Mouse (Mus musculus) forebrain, embryonic 11.5 days (tissue): Measurements from ENCODE around the gene Ttc27. TPM values are rescaled to one million over a fixed set of nuclear protein-coding genes. Genes with fewer than 3 reads are reported as not detected.

Source experiments
- ATAC-seq: fragments of 200-750 bp; cut with Nextera tagmentation; replicated peaks from 2 replicates; pipeline ENCODE4 v1.8.0; 2017; ENCODE audit warnings: moderate TSS enrichment; ENCODE audit not compliant: low FRiP score
- DNase-seq: peaks from one replicate; pipeline ENCODE4 v3.0.0-alpha.2; 2017; ENCODE audit warnings: low spot score
- H3K27ac ChIP-seq: fragments of 300-500 bp; sonication (generic); 2 replicates; pipeline ENCODE4 v1.5.1; 2014; ENCODE audit warnings: low read depth, low read length
- H3K27me3 ChIP-seq: fragments of 300-500 bp; sonication (generic); 2 replicates; pipeline ENCODE4 v1.6.1; 2014; ENCODE audit warnings: mild to moderate bottlenecking, low read length, mixed read lengths; ENCODE audit not compliant: control insufficient read depth, insufficient read depth
- H3K36me3 ChIP-seq: fragments of 300-500 bp; sonication (generic); 2 replicates; pipeline ENCODE4 v1.6.1; 2014; ENCODE audit warnings: mild to moderate bottlenecking, low read length, moderate library complexity, mixed read lengths; ENCODE audit not compliant: control insufficient read depth, insufficient read depth
- H3K4me1 ChIP-seq: fragments of 300-500 bp; sonication (generic); replicated peaks from 2 replicates; pipeline ENCODE4 v1.6.1; 2014; ENCODE audit warnings: low read length, mixed read lengths; ENCODE audit not compliant: control insufficient read depth, insufficient read depth
- H3K4me2 ChIP-seq: fragments of 300-500 bp; sonication (generic); 2 replicates; pipeline ENCODE4 v1.6.1; 2014; ENCODE audit warnings: low read depth, mild to moderate bottlenecking, low read length, moderate library complexity, mixed read lengths; ENCODE audit not compliant: severe bottlenecking
- H3K4me3 ChIP-seq: fragments of 300-500 bp; sonication (generic); 2 replicates; pipeline ENCODE4 v1.5.1; 2014; ENCODE audit warnings: low read depth, low read length
- H3K9ac ChIP-seq: fragments of 300-500 bp; sonication (generic); 2 replicates; pipeline ENCODE4 v1.6.1; 2014; ENCODE audit warnings: low read length
- H3K9me3 ChIP-seq: fragments of 300-500 bp; sonication (generic); 2 replicates; pipeline ENCODE4 v1.6.1; 2016; ENCODE audit warnings: low read length, mixed read lengths; ENCODE audit not compliant: control insufficient read depth
- WGBS: fragments of 180-500 bp; shearing (Covaris S2); extraction: QIAGEN DNeasy Blood & Tissue Kit; methylation state at CpG from one replicate; pipeline ENCODE4 v1.1.7; 2014; 5-methylcytosine and 5-hydroxymethylcytosine counted together
- polyA plus RNA-seq: library from polyadenylated mRNA; unstranded; fragments of >200 nt; fragmentation: Nextera tagmentation; extraction: Ambion mirVana; gene quantifications from 2 replicates; pipeline ENCODE4 v1.2.1, GENCODE M21; 2014

Ttc27 gene
- polyA plus RNA-seq, 1 experiment from 2014 or later, result 26.1 TPM

- Histone ChIP-seq H3K4me3 (no peak overlapping the region), H3K36me3 (no peaks in the 10 kb centered on the region)
These were observed 51.9 kb downstream of the Ttc27 start for GRCm38 (mm10) chr17:74769390-74769811.

GRCm38 (mm10) chr17:74772364-74772763 is 54.8 kb downstream of the Ttc27 start:
- DNase-seq, result no peak
- ATAC-seq, result no peak
- Histone ChIP-seq H3K9ac (no peak overlapping the region), H3K27me3 (no peaks in the 10 kb centered on the region), H3K9me3 (no peaks in the 10 kb centered on the region), H3K36me3 (no peaks in the 10 kb centered on the region), H3K27ac (no peak overlapping the region), H3K4me3 (no peak overlapping the region), H3K4me2 (no peak overlapping the region), H3K4me1 (peaks cover 3% of the 10 kb centered on the region; the same call in 1 of the 2 replicates)
- 88% methylated on average over 4 of the region's 4 CpGs for WGBS

More at GRCm38 (mm10) chr17:74769390-74769811, 51.9 kb downstream of the Ttc27 start:
- Histone ChIP-seq H3K4me1 (peaks cover 3% of the 10 kb centered on the region; the same call in 1 of the 2 replicates), H3K27ac (no peak overlapping the region), H3K27me3 (no peaks in the 10 kb centered on the region), H3K4me2 (no peak overlapping the region), H3K9ac (no peak overlapping the region), H3K9me3 (no peaks in the 10 kb centered on the region)
- no peak for DNase-seq
- no peak for ATAC-seq
- 82% methylated on average over 9 of the region's 9 CpGs for WGBS

- H3K9me3 ChIP-seq, result no peaks in the 10 kb centered on the region
- no peak overlapping the region for H3K27ac ChIP-seq
- no peaks in the 10 kb centered on the region for H3K27me3 ChIP-seq
- DNase-seq (no peak), ATAC-seq (no peak)
- H3K4me3 ChIP-seq, result no peak overlapping the region
- 17% methylated on average over 5 of the region's 5 CpGs for WGBS
- peaks cover 3% of the 10 kb centered on the region; the same call in 1 of the 2 replicates for H3K4me1 ChIP-seq
- H3K36me3 ChIP-seq, result no peaks in the 10 kb centered on the region
- H3K9ac ChIP-seq, result no peak overlapping the region
- no peak overlapping the region for H3K4me2 ChIP-seq
These were observed 56.0 kb downstream of the Ttc27 start for GRCm38 (mm10) chr17:74773556-74773955.

- no peaks in the 10 kb centered on the region for H3K27me3 ChIP-seq
- DNase-seq (no peak), ATAC-seq (no peak)
- no peak overlapping the region for H3K27ac ChIP-seq
- H3K9me3 ChIP-seq, result no peaks in the 10 kb centered on the region
- H3K9ac ChIP-seq, result no peak overlapping the region
- no peaks in the 10 kb centered on the region for H3K36me3 ChIP-seq
- H3K4me1 ChIP-seq, result no peaks in the 10 kb centered on the region
- H3K4me3 ChIP-seq, result no peak overlapping the region
- H3K4me2 ChIP-seq, result no peak overlapping the region
- WGBS, result 86% methylated on average over 4 of the region's 4 CpGs
These were observed 62.6 kb downstream of the Ttc27 start for GRCm38 (mm10) chr17:74780133-74780532.

- no peaks in the 10 kb centered on the region for H3K4me1 ChIP-seq
- H3K9ac ChIP-seq, result no peak overlapping the region
- no peak overlapping the region for H3K4me2 ChIP-seq
- ATAC-seq (no peak), DNase-seq (no peak)
- WGBS, result 95% methylated on average over 9 of the region's 9 CpGs
- H3K27ac ChIP-seq, result no peak overlapping the region
- no peaks in the 10 kb centered on the region for H3K27me3 ChIP-seq
- no peaks in the 10 kb centered on the region for H3K36me3 ChIP-seq
- no peak overlapping the region for H3K4me3 ChIP-seq
- H3K9me3 ChIP-seq, result no peaks in the 10 kb centered on the region
These were observed 63.1 kb downstream of the Ttc27 start for GRCm38 (mm10) chr17:74780627-74781026.

GRCm38 (mm10) chr17:74781911-74782310 is 64.4 kb downstream of the Ttc27 start:
- H3K9me3 ChIP-seq, result no peaks in the 10 kb centered on the region
- H3K27me3 ChIP-seq, result no peaks in the 10 kb centered on the region
- H3K27ac ChIP-seq, result no peak overlapping the region
- no peak overlapping the region for H3K9ac ChIP-seq
- H3K4me1 ChIP-seq, result no peaks in the 10 kb centered on the region
- no peak overlapping the region for H3K4me3 ChIP-seq
- no peak overlapping the region for H3K4me2 ChIP-seq
- DNase-seq (no peak), ATAC-seq (no peak)
- H3K36me3 ChIP-seq, result no peaks in the 10 kb centered on the region

GRCm38 (mm10) chr17:74785586-74785985 is 68.1 kb downstream of the Ttc27 start:
- Histone ChIP-seq H3K4me1 (no peaks in the 10 kb centered on the region), H3K4me3 (no peak overlapping the region), H3K9me3 (no peaks in the 10 kb centered on the region), H3K4me2 (no peak overlapping the region), H3K9ac (no peak overlapping the region), H3K27me3 (no peaks in the 10 kb centered on the region), H3K36me3 (no peaks in the 10 kb centered on the region), H3K27ac (no peak overlapping the region)
- ATAC-seq, result no peak
- 84% methylated on average over 5 of the region's 5 CpGs for WGBS
- DNase-seq, result no peak

GRCm38 (mm10) chr17:74786198-74786734 is 68.7 kb downstream of the Ttc27 start:
- Histone ChIP-seq H3K4me1 (no peaks in the 10 kb centered on the region), H3K9ac (no peak overlapping the region), H3K27ac (no peak overlapping the region), H3K36me3 (no peaks in the 10 kb centered on the region), H3K9me3 (no peaks in the 10 kb centered on the region), H3K4me2 (no peak overlapping the region), H3K4me3 (no peak overlapping the region), H3K27me3 (no peaks in the 10 kb centered on the region)
- ATAC-seq (no peak), DNase-seq (no peak)
- 91% methylated on average over 10 of the region's 10 CpGs for WGBS

GRCm38 (mm10) chr17:74796023-74796699 is 78.6 kb downstream of the Ttc27 start:
- Histone ChIP-seq H3K4me2 (no peak overlapping the region), H3K9ac (no peak overlapping the region), H3K27me3 (no peaks in the 10 kb centered on the region), H3K4me3 (no peak overlapping the region), H3K36me3 (no peaks in the 10 kb centered on the region), H3K9me3 (no peaks in the 10 kb centered on the region), H3K4me1 (no peaks in the 10 kb centered on the region), H3K27ac (no peak overlapping the region)
- ATAC-seq, result no peak
- DNase-seq, result no peak
- 93% methylated on average over 14 of the region's 14 CpGs for WGBS
